Mouse (Mus musculus) embryonic facial prominence, embryonic 12.5 days (tissue): ENCODE measurements at regions not wholly inside any gene's neighbourhood (a gene's known extent, or its start where the extent isn't known, plus 50 kb on each side); places are given as distances from the start of the nearest gene placed in this dataset.

Experiments used
- ATAC-seq: fragments of 200-750 bp; cut with Nextera tagmentation; 2 replicates; pipeline ENCODE4 v1.8.0; 2017; ENCODE audit not compliant: insufficient number of reproducible peaks, insufficient read depth, low FRiP score, low TSS enrichment
- H3K27ac ChIP-seq: fragments of 300-500 bp; sonication (generic); 2 replicates; pipeline ENCODE4 v1.5.1; 2016; ENCODE audit warnings: mild to moderate bottlenecking
- H3K27me3 ChIP-seq: fragments of 300-500 bp; sonication (generic); 2 replicates; pipeline ENCODE4 v1.6.1; 2016; ENCODE audit warnings: mild to moderate bottlenecking, moderate library complexity
- H3K36me3 ChIP-seq: fragments of 300-500 bp; sonication (generic); 2 replicates; pipeline ENCODE4 v1.6.1; 2016; ENCODE audit warnings: mild to moderate bottlenecking
- H3K4me1 ChIP-seq: fragments of 300-500 bp; sonication (generic); 2 replicates; pipeline ENCODE4 v1.6.1; 2016
- H3K4me2 ChIP-seq: fragments of 300-500 bp; sonication (generic); replicated peaks from 2 replicates; pipeline ENCODE4 v1.6.1; 2016; ENCODE audit warnings: mild to moderate bottlenecking, moderate library complexity
- H3K4me3 ChIP-seq: fragments of 300-500 bp; sonication (generic); 2 replicates; pipeline ENCODE4 v1.5.1; 2016; ENCODE audit warnings: mild to moderate bottlenecking
- H3K9ac ChIP-seq: fragments of 300-500 bp; sonication (generic); 2 replicates; pipeline ENCODE4 v1.6.1; 2016; ENCODE audit warnings: mild to moderate bottlenecking, moderate library complexity
- H3K9me3 ChIP-seq: fragments of 300-500 bp; sonication (generic); 2 replicates; pipeline ENCODE4 v1.6.1; 2016; ENCODE audit warnings: mild to moderate bottlenecking, moderate library complexity
- WGBS: fragments of 180-500 bp; shearing (Covaris S2); methylation state at CpG from one replicate; pipeline ENCODE4 v1.1.7; 2016; 5-methylcytosine and 5-hydroxymethylcytosine counted together

DNA sequence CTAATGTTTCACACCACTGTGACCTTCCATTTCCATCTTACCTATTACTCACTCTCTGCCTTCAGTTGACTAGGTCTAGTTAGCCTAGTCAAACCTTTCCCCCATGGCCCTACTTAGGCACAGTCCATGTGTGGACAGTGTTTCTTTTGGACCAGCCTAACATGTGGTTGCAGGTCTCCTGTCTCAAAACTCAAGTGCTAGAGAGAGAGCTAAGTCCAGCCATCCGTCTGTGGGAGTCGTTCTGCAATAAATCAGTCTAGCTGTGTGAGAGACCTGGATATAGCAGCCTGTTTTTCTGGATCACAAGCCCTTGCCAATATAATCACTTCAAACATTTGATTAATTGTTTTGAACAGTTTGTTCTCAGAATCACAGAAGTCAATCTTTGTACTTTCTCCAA lies 57.2 kb upstream of the Arhgef26 start:
- WGBS: 83% methylated on average over 2 of the region's 2 CpGs
- ATAC-seq: no peak

More for the DNA sequence above, 57.2 kb upstream of the Arhgef26 start:
- H3K4me2 ChIP-seq: no peak overlapping the region
- H3K36me3 ChIP-seq: no peaks in the 10 kb centered on the region
- H3K27me3 ChIP-seq: no peaks in the 10 kb centered on the region
- H3K9me3 ChIP-seq: no peaks in the 10 kb centered on the region
- no peak overlapping the region for H3K27ac ChIP-seq
- H3K9ac ChIP-seq: no peak overlapping the region
- no peak overlapping the region for H3K4me3 ChIP-seq
- H3K4me1 ChIP-seq: no peaks in the 10 kb centered on the region
